Mouse (Mus musculus) midbrain, embryonic 13.5 days (tissue): ENCODE measurements at regions not wholly inside any gene's neighbourhood (a gene's known extent, or its start where the extent isn't known, plus 50 kb on each side); places are given as distances from the start of the nearest gene placed in this dataset.

Experiments
- ATAC-seq: fragments of 200-750 bp; cut with Nextera tagmentation; 2 replicates; pipeline ENCODE4 v1.8.0; 2017; ENCODE audit warnings: mild to moderate bottlenecking, moderate TSS enrichment, moderate library complexity
- H3K27ac ChIP-seq: fragments of 300-500 bp; sonication (generic); 2 replicates; pipeline ENCODE4 v1.5.1; 2015; ENCODE audit warnings: inconsistent platforms, mild to moderate bottlenecking, moderate library complexity
- H3K27me3 ChIP-seq: fragments of 300-500 bp; sonication (generic); 2 replicates; pipeline ENCODE4 v1.6.1; 2015; ENCODE audit warnings: mild to moderate bottlenecking, inconsistent platforms
- H3K36me3 ChIP-seq: fragments of 300-500 bp; sonication (generic); 2 replicates; pipeline ENCODE4 v1.6.1; 2015; ENCODE audit warnings: mild to moderate bottlenecking, inconsistent platforms
- H3K4me1 ChIP-seq: fragments of 300-500 bp; sonication (generic); replicated peaks from 2 replicates; pipeline ENCODE4 v1.6.1; 2015; ENCODE audit warnings: inconsistent platforms
- H3K4me2 ChIP-seq: fragments of 300-500 bp; sonication (generic); replicated peaks from 2 replicates; pipeline ENCODE4 v1.6.1; 2015; ENCODE audit warnings: moderate library complexity, mild to moderate bottlenecking, inconsistent platforms
- H3K4me3 ChIP-seq: fragments of 300-500 bp; sonication (generic); replicated peaks from 2 replicates; pipeline ENCODE4 v1.5.1; 2015; ENCODE audit warnings: mild to moderate bottlenecking, inconsistent platforms
- H3K9ac ChIP-seq: fragments of 300-500 bp; sonication (generic); replicated peaks from 2 replicates; pipeline ENCODE4 v1.6.1; 2015; ENCODE audit warnings: mild to moderate bottlenecking, inconsistent platforms
- H3K9me3 ChIP-seq: fragments of 300-500 bp; sonication (generic); 2 replicates; pipeline ENCODE4 v1.6.1; 2016; ENCODE audit warnings: mild to moderate bottlenecking, inconsistent platforms
- WGBS: fragments of 180-500 bp; shearing (Covaris S2); methylation state at CpG from one replicate; pipeline ENCODE4 v1.1.7; 2015; 5-methylcytosine and 5-hydroxymethylcytosine counted together

GRCm38 (mm10) chr19:52048378-52048978 is 215.6 kb upstream of the Ins1 start:
- 0 out of 2 replicates have a peak, but pooled peaks have one; percentile 37 for ATAC-seq
- Histone ChIP-seq H3K27ac (no peak overlapping the region), H3K4me1 (no peaks in the 10 kb centered on the region), H3K27me3 (no peaks in the 10 kb centered on the region), H3K36me3 (no peaks in the 10 kb centered on the region), H3K4me3 (no peak overlapping the region), H3K4me2 (no peak overlapping the region), H3K9me3 (no peaks in the 10 kb centered on the region), H3K9ac (no peak overlapping the region)
- 42% methylated on average over 1 of the region's 1 CpGs for WGBS

- Histone ChIP-seq H3K36me3 (no peaks in the 10 kb centered on the region), H3K4me2 (no peak overlapping the region), H3K4me1 (0 out of 2 replicates have a peak, but pooled peaks cover 2% of the 10 kb centered on the region), H3K4me3 (no peak overlapping the region), H3K27me3 (no peaks in the 10 kb centered on the region), H3K9ac (no peak overlapping the region), H3K27ac (no peak overlapping the region), H3K9me3 (no peaks in the 10 kb centered on the region)
- 87% methylated on average over 1 of the region's 1 CpGs for whole genome bisulfite sequencing
- ATAC-seq, result no peak
These were observed 195.3 kb upstream of the Ins1 start for GRCm38 (mm10) chr19:52068806-52069205.

GRCm38 (mm10) chr19:52069919-52070528 is 194.1 kb upstream of the Ins1 start:
- H3K4me1 ChIP-seq, result 0 out of 2 replicates have a peak, but pooled peaks cover 2% of the 10 kb centered on the region
- no peaks in the 10 kb centered on the region for H3K27me3 ChIP-seq
- no peak overlapping the region for H3K4me3 ChIP-seq
- no peak overlapping the region for H3K4me2 ChIP-seq
- H3K27ac ChIP-seq, result no peak overlapping the region
- H3K9ac ChIP-seq, result no peak overlapping the region
- no peaks in the 10 kb centered on the region for H3K9me3 ChIP-seq
- 56% methylated on average over 4 of the region's 4 CpGs for WGBS
- no peaks in the 10 kb centered on the region for H3K36me3 ChIP-seq
- ATAC-seq, result 0 out of 2 replicates have a peak, but pooled peaks have one; percentile 65

- H3K36me3 ChIP-seq, result no peaks in the 10 kb centered on the region
- no peak overlapping the region for H3K9ac ChIP-seq
- no peaks in the 10 kb centered on the region for H3K27me3 ChIP-seq
- no peak overlapping the region for H3K4me2 ChIP-seq
- H3K4me1 ChIP-seq, result 0 out of 2 replicates have a peak, but pooled peaks cover 2% of the 10 kb centered on the region
- H3K4me3 ChIP-seq, result no peak overlapping the region
- 75% methylated on average over 5 of the region's 5 CpGs for WGBS
- H3K9me3 ChIP-seq, result no peaks in the 10 kb centered on the region
- no peak for ATAC-seq
- H3K27ac ChIP-seq, result no peak overlapping the region
These were observed 192.9 kb upstream of the Ins1 start for GRCm38 (mm10) chr19:52071234-52071633.

GRCm38 (mm10) chr19:52079020-52079419 is 185.1 kb upstream of the Ins1 start:
- H3K9ac ChIP-seq, result no peak overlapping the region
- no peaks in the 10 kb centered on the region for H3K9me3 ChIP-seq
- no peaks in the 10 kb centered on the region for H3K36me3 ChIP-seq
- H3K27me3 ChIP-seq, result no peaks in the 10 kb centered on the region
- no peak overlapping the region for H3K27ac ChIP-seq
- H3K4me1 ChIP-seq, result no peaks in the 10 kb centered on the region
- H3K4me2 ChIP-seq, result no peak overlapping the region
- H3K4me3 ChIP-seq, result no peak overlapping the region
- 26% methylated on average over 3 of the region's 3 CpGs for WGBS
- ATAC-seq, result no peak

GRCm38 (mm10) chr19:52112398-52112797 is 151.7 kb upstream of the Ins1 start:
- H3K27ac ChIP-seq, result no peak overlapping the region
- ATAC-seq, result no peak
- 0 out of 2 replicates have a peak, but pooled peaks cover 3% of the 10 kb centered on the region for H3K9me3 ChIP-seq
- H3K27me3 ChIP-seq, result no peaks in the 10 kb centered on the region
- 34% methylated on average over 3 of the region's 3 CpGs for WGBS
- 0 out of 2 replicates have a peak, but pooled peaks cover 3% of the 10 kb centered on the region for H3K4me1 ChIP-seq
- H3K36me3 ChIP-seq, result no peaks in the 10 kb centered on the region
- no peak overlapping the region for H3K9ac ChIP-seq
- no peak overlapping the region for H3K4me3 ChIP-seq
- H3K4me2 ChIP-seq, result no peak overlapping the region
